Mouse (Mus musculus): Measurements from ENCODE around the gene Ago1. TPM values are rescaled to one million over a fixed set of nuclear protein-coding genes. Genes with fewer than 3 reads are reported as not detected.

Ago1 gene
- 14.5 TPM for polyA plus RNA-seq (2014; fragmentation: Illumina TruSeq; extraction: RNeasy Lipid Tissue Mini Kit (QIAGEN cat#74804); ENCODE audit: low read depth, low replicate concordance)

DNA sequence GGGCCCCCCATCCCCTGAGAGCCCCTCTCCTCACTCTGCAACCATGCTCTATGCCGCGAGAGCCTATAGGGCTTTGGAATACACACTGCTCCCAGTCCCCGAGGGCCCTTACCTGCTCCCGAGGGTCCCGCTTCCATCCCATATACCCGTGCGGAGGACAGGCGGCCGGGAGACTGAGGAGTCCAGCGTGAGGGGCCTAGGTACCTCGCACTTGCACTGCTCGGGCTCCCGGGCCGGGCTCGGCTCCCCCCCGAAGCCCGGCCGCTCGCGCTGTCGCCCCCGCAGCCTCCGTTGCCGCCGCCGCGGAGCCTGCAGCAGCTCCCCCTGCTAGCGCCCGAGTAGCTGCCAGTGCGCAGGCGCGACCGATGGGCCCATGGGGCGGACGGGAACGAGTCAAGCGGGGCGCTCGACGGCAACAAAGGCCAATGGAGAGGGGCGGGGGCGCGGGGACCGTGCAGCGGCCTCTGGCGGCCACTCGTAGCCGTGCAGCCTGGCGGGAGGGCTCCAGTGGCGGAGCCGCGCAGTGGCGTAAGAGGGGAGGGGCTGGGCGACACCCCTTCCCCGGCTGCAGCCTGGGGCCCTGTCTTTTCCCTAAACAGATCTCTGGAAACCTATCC lies at the start of gene Ago1:
Ago1 (minus strand) TSS at position 299 of the 617 bp plus-strand sequence.

DNA sequence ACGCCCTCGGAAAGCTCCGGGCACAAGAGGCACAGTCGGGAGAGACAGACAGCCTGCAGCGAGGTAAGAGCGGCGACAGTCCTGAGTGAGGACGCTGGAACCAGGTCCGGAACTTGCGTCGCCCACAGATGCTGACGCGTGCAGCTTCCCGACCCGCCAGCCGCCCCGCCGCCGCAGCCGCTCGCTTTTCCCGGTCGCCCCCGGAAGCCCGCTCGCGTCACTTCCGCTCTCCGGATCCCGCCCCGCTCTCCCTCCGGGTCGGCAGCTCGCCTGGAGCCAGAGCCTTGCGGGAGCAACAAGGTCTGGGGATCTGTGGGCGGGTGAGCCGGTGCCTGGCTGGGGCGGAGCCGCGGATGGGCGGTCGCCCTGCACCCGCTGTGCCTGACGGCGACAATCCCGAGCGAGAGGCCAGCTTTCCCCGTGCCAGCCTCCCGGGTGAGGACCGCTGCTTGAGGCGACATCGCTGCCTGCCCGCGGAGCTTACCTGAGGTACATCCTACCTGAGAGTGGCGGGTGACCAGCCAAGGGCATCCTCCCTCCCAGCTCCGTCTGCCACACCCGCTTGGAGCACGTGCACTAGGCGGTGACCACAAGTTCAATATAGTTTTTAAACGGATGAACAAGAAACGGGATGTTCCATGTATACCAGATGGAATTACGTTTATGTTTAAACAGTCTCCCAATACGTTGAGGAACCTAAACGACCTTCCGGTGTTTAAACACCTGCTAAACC lies 38.9 kb downstream of the Ago1 start, which contains the start of gene Ago3:
Ago3 (minus strand) TSS at position 210 of the 733 bp plus-strand sequence.

Other genes starting within 250 kb of the Ago1 start
- 1.0 TPM for gene Map7d1, start 212.2 kb downstream of the Ago1 start, polyA plus RNA-seq (2014; fragmentation: Illumina TruSeq; extraction: RNeasy Lipid Tissue Mini Kit (QIAGEN cat#74804); ENCODE audit: low read depth, low replicate concordance)
- gene Trappc3, start 206.3 kb downstream of the Ago1 start, polyA plus RNA-seq (2014; fragmentation: Illumina TruSeq; extraction: RNeasy Lipid Tissue Mini Kit (QIAGEN cat#74804); ENCODE audit: low read depth, low replicate concordance): 45.3 TPM
- 0.16 TPM for gene Col8a2, start 181.8 kb downstream of the Ago1 start, polyA plus RNA-seq (2014; fragmentation: Illumina TruSeq; extraction: RNeasy Lipid Tissue Mini Kit (QIAGEN cat#74804); ENCODE audit: low read depth, low replicate concordance)
- not detected for gene Adprhl2, start 146.9 kb downstream of the Ago1 start, polyA plus RNA-seq (2014; fragmentation: Illumina TruSeq; extraction: RNeasy Lipid Tissue Mini Kit (QIAGEN cat#74804); ENCODE audit: low read depth, low replicate concordance)
- gene Tekt2, start 142.9 kb downstream of the Ago1 start, polyA plus RNA-seq (2014; fragmentation: Illumina TruSeq; extraction: RNeasy Lipid Tissue Mini Kit (QIAGEN cat#74804); ENCODE audit: low read depth, low replicate concordance): not detected
- gene Ago3, start 39.0 kb downstream of the Ago1 start, polyA plus RNA-seq (2014; fragmentation: Illumina TruSeq; extraction: RNeasy Lipid Tissue Mini Kit (QIAGEN cat#74804); ENCODE audit: low read depth, low replicate concordance): 8.6 TPM
- gene Ago4, start 64.9 kb upstream of the Ago1 start, polyA plus RNA-seq (2014; fragmentation: Illumina TruSeq; extraction: RNeasy Lipid Tissue Mini Kit (QIAGEN cat#74804); ENCODE audit: low read depth, low replicate concordance): 3.6 TPM
- 0.24 TPM for gene Clspn, start 88.4 kb upstream of the Ago1 start, polyA plus RNA-seq (2014; fragmentation: Illumina TruSeq; extraction: RNeasy Lipid Tissue Mini Kit (QIAGEN cat#74804); ENCODE audit: low read depth, low replicate concordance)
- gene 5730409E04Rik, start 141.2 kb upstream of the Ago1 start, polyA plus RNA-seq (2014; fragmentation: Illumina TruSeq; extraction: RNeasy Lipid Tissue Mini Kit (QIAGEN cat#74804); ENCODE audit: low read depth, low replicate concordance): 4.0 TPM
- gene Psmb2, start 209.0 kb upstream of the Ago1 start, polyA plus RNA-seq (2014; fragmentation: Illumina TruSeq; extraction: RNeasy Lipid Tissue Mini Kit (QIAGEN cat#74804); ENCODE audit: low read depth, low replicate concordance): 52.1 TPM

Measured in kidney, adult 10 weeks (tissue).